Mouse (Mus musculus): ENCODE measurements around the gene Sel1l3. TPM values are rescaled to one million over a fixed set of nuclear protein-coding genes. Genes with fewer than 3 reads are reported as not detected.

Gene Sel1l3
- polyA plus RNA-seq, 1 experiment from 2014 or later = 8.2 TPM

- no peaks in the 10 kb centered on the region for H3K4me1 ChIP-seq (replicated peaks; ENCODE audit: control insufficient read depth, insufficient read depth, low read length)
- H3K27ac ChIP-seq = no peak overlapping the region
- no peak overlapping the region for H3K9ac ChIP-seq
- H3K36me3 ChIP-seq (replicated peaks; ENCODE audit: control insufficient read depth, insufficient read depth) = no peaks in the 10 kb centered on the region; the same call in 1 of the 2 replicates
- H3K4me3 ChIP-seq (replicated peaks; ENCODE audit: low read length) = no peak overlapping the region
- WGBS = 84% methylated on average over 2 of the region's 2 CpGs
- no peaks in the 10 kb centered on the region for H3K27me3 ChIP-seq (ENCODE audit: control insufficient read depth, insufficient read depth, low read length)
- no peak overlapping the region for H3K4me2 ChIP-seq (replicated peaks)
- no peak for ATAC-seq (ENCODE audit: low FRiP score)
- H3K9me3 ChIP-seq (ENCODE audit: control insufficient read depth, low read length) = no peaks in the 10 kb centered on the region
- DNase-seq (ENCODE audit: low spot score) = no peak
Observed at GRCm38 (mm10) chr5:53154501-53154900, 59.2 kb downstream of the Sel1l3 start.

- no peak overlapping the region for H3K4me2 ChIP-seq (replicated peaks)
- H3K36me3 ChIP-seq (replicated peaks; ENCODE audit: control insufficient read depth, insufficient read depth) = no peaks in the 10 kb centered on the region; the same call in 1 of the 2 replicates
- H3K9me3 ChIP-seq (ENCODE audit: control insufficient read depth, low read length) = no peaks in the 10 kb centered on the region
- no peak overlapping the region for H3K9ac ChIP-seq
- H3K27ac ChIP-seq = no peak overlapping the region
- no peak for ATAC-seq (ENCODE audit: low FRiP score)
- DNase-seq (ENCODE audit: low spot score) = no peak
- no peaks in the 10 kb centered on the region for H3K4me1 ChIP-seq (replicated peaks; ENCODE audit: control insufficient read depth, insufficient read depth, low read length)
- 71% methylated on average over 2 of the region's 2 CpGs for WGBS
- no peak overlapping the region for H3K4me3 ChIP-seq (replicated peaks; ENCODE audit: low read length)
- H3K27me3 ChIP-seq (ENCODE audit: control insufficient read depth, insufficient read depth, low read length) = no peaks in the 10 kb centered on the region
Observed at GRCm38 (mm10) chr5:53154078-53154477, 59.6 kb downstream of the Sel1l3 start.

GRCm38 (mm10) chr5:53153144-53153543 lies 60.6 kb downstream of the Sel1l3 start:
- H3K27me3 ChIP-seq (ENCODE audit: control insufficient read depth, insufficient read depth, low read length) = no peaks in the 10 kb centered on the region
- no peak overlapping the region for H3K4me3 ChIP-seq (replicated peaks; ENCODE audit: low read length)
- ATAC-seq (ENCODE audit: low FRiP score) (no peak), DNase-seq (ENCODE audit: low spot score) (no peak)
- H3K9ac ChIP-seq = no peak overlapping the region
- no peak overlapping the region for H3K4me2 ChIP-seq (replicated peaks)
- H3K4me1 ChIP-seq (replicated peaks; ENCODE audit: control insufficient read depth, insufficient read depth, low read length) = no peaks in the 10 kb centered on the region
- H3K9me3 ChIP-seq (ENCODE audit: control insufficient read depth, low read length) = no peaks in the 10 kb centered on the region
- H3K36me3 ChIP-seq (replicated peaks; ENCODE audit: control insufficient read depth, insufficient read depth) = no peaks in the 10 kb centered on the region; the same call in 1 of the 2 replicates
- no peak overlapping the region for H3K27ac ChIP-seq
- WGBS = 78% methylated on average over 5 of the region's 5 CpGs

GRCm38 (mm10) chr5:53151379-53151960 lies 62.3 kb downstream of the Sel1l3 start:
- no peak for DNase-seq (ENCODE audit: low spot score)
- H3K9ac ChIP-seq = no peak overlapping the region
- no peaks in the 10 kb centered on the region; the same call in 1 of the 2 replicates for H3K36me3 ChIP-seq (replicated peaks; ENCODE audit: control insufficient read depth, insufficient read depth)
- no peak overlapping the region for H3K4me3 ChIP-seq (replicated peaks; ENCODE audit: low read length)
- H3K27ac ChIP-seq = no peak overlapping the region
- H3K9me3 ChIP-seq (ENCODE audit: control insufficient read depth, low read length) = no peaks in the 10 kb centered on the region
- H3K4me1 ChIP-seq (replicated peaks; ENCODE audit: control insufficient read depth, insufficient read depth, low read length) = 0 out of 2 replicates have a peak, but pooled peaks cover 5% of the 10 kb centered on the region
- WGBS = 53% methylated on average over 18 of the region's 18 CpGs
- H3K27me3 ChIP-seq (ENCODE audit: control insufficient read depth, insufficient read depth, low read length) = no peaks in the 10 kb centered on the region
- ATAC-seq (ENCODE audit: low FRiP score) = no peak
- no peak overlapping the region for H3K4me2 ChIP-seq (replicated peaks)

GRCm38 (mm10) chr5:53148960-53149685 lies 64.6 kb downstream of the Sel1l3 start:
- no peak for ATAC-seq (ENCODE audit: low FRiP score)
- WGBS = 87% methylated on average over 7 of the region's 7 CpGs
- H3K27ac ChIP-seq = no peak overlapping the region

GRCm38 (mm10) chr5:53148160-53148923 lies 65.4 kb downstream of the Sel1l3 start:
- Histone ChIP-seq H3K9me3 (ENCODE audit: control insufficient read depth, low read length) (no peaks in the 10 kb centered on the region), H3K36me3 (replicated peaks; ENCODE audit: control insufficient read depth, insufficient read depth) (no peaks in the 10 kb centered on the region), H3K4me2 (replicated peaks) (no peak overlapping the region), H3K9ac (no peak overlapping the region), H3K27ac (no peak overlapping the region), H3K27me3 (ENCODE audit: control insufficient read depth, insufficient read depth, low read length) (no peaks in the 10 kb centered on the region), H3K4me3 (replicated peaks; ENCODE audit: low read length) (no peak overlapping the region), H3K4me1 (replicated peaks; ENCODE audit: control insufficient read depth, insufficient read depth, low read length) (peaks cover 9% of the 10 kb centered on the region; the same call in 1 of the 2 replicates)
- ATAC-seq (ENCODE audit: low FRiP score) = no peak
- 56% methylated on average over 8 of the region's 8 CpGs for WGBS
- DNase-seq (ENCODE audit: low spot score) = no peak

More at GRCm38 (mm10) chr5:53148960-53149685, 64.6 kb downstream of the Sel1l3 start:
- Histone ChIP-seq H3K4me1 (replicated peaks; ENCODE audit: control insufficient read depth, insufficient read depth, low read length) (peaks cover 9% of the 10 kb centered on the region; the same call in 1 of the 2 replicates), H3K9ac (no peak overlapping the region), H3K4me2 (replicated peaks) (no peak overlapping the region), H3K9me3 (ENCODE audit: control insufficient read depth, low read length) (no peaks in the 10 kb centered on the region), H3K4me3 (replicated peaks; ENCODE audit: low read length) (no peak overlapping the region), H3K27me3 (ENCODE audit: control insufficient read depth, insufficient read depth, low read length) (no peaks in the 10 kb centered on the region), H3K36me3 (replicated peaks; ENCODE audit: control insufficient read depth, insufficient read depth) (no peaks in the 10 kb centered on the region; the same call in 1 of the 2 replicates)
- no peak for DNase-seq (ENCODE audit: low spot score)

- H3K27me3 ChIP-seq (ENCODE audit: control insufficient read depth, insufficient read depth, low read length) = no peaks in the 10 kb centered on the region
- WGBS = 80% methylated on average over 4 of the region's 4 CpGs
- H3K9me3 ChIP-seq (ENCODE audit: control insufficient read depth, low read length) = no peaks in the 10 kb centered on the region
- H3K27ac ChIP-seq = no peak overlapping the region
- H3K9ac ChIP-seq = no peak overlapping the region
- H3K4me2 ChIP-seq (replicated peaks) = no peak overlapping the region
- DNase-seq (ENCODE audit: low spot score) (no peak), ATAC-seq (ENCODE audit: low FRiP score) (no peak)
- H3K4me3 ChIP-seq (replicated peaks; ENCODE audit: low read length) = no peak overlapping the region
- H3K36me3 ChIP-seq (replicated peaks; ENCODE audit: control insufficient read depth, insufficient read depth) = no peaks in the 10 kb centered on the region
- peaks cover 9% of the 10 kb centered on the region; the same call in 1 of the 2 replicates for H3K4me1 ChIP-seq (replicated peaks; ENCODE audit: control insufficient read depth, insufficient read depth, low read length)
Observed at GRCm38 (mm10) chr5:53147418-53147817, 66.3 kb downstream of the Sel1l3 start.

GRCm38 (mm10) chr5:53146684-53147061 lies 67.1 kb downstream of the Sel1l3 start:
- Histone ChIP-seq H3K4me2 (replicated peaks) (no peak overlapping the region), H3K4me1 (replicated peaks; ENCODE audit: control insufficient read depth, insufficient read depth, low read length) (peaks cover 9% of the 10 kb centered on the region; the same call in 1 of the 2 replicates), H3K27ac (no peak overlapping the region), H3K9me3 (ENCODE audit: control insufficient read depth, low read length) (no peaks in the 10 kb centered on the region), H3K9ac (no peak overlapping the region), H3K27me3 (ENCODE audit: control insufficient read depth, insufficient read depth, low read length) (no peaks in the 10 kb centered on the region), H3K4me3 (replicated peaks; ENCODE audit: low read length) (no peak overlapping the region), H3K36me3 (replicated peaks; ENCODE audit: control insufficient read depth, insufficient read depth) (no peaks in the 10 kb centered on the region)
- no peak for DNase-seq (ENCODE audit: low spot score)
- 80% methylated on average over 4 of the region's 4 CpGs for WGBS
- ATAC-seq (ENCODE audit: low FRiP score) = no peak

GRCm38 (mm10) chr5:53146049-53146683 lies 67.6 kb downstream of the Sel1l3 start:
- 35% methylated on average over 10 of the region's 10 CpGs for WGBS
- Histone ChIP-seq H3K4me3 (replicated peaks; ENCODE audit: low read length) (no peak overlapping the region), H3K27me3 (ENCODE audit: control insufficient read depth, insufficient read depth, low read length) (no peaks in the 10 kb centered on the region), H3K4me2 (replicated peaks) (no peak overlapping the region), H3K27ac (no peak overlapping the region), H3K36me3 (replicated peaks; ENCODE audit: control insufficient read depth, insufficient read depth) (no peaks in the 10 kb centered on the region), H3K4me1 (replicated peaks; ENCODE audit: control insufficient read depth, insufficient read depth, low read length) (peaks cover 9% of the 10 kb centered on the region; the same call in 1 of the 2 replicates), H3K9me3 (ENCODE audit: control insufficient read depth, low read length) (no peaks in the 10 kb centered on the region), H3K9ac (no peak overlapping the region)
- ATAC-seq (ENCODE audit: low FRiP score) (no peak), DNase-seq (ENCODE audit: low spot score) (no peak)

All from hindbrain, embryonic 14.5 days (tissue).